Mouse (Mus musculus) embryo, embryonic 10.5 days (tissue): Measurements from ENCODE around the gene Thbs4.
"Not testable (repeated sequence)": the region's sequence is repeated elsewhere in the genome, so short reads cannot be mapped to it uniquely, and the experiment has no call there.

Experiments used
- DNase-seq: peaks from one replicate; pipeline ENCODE4 v3.0.0-alpha.2; 2015; ENCODE audit warnings: low spot score

Thbs4 gene

GRCm38 (mm10) chr13:92794462-92795214, at the start of gene Thbs4:
TSS of gene Thbs4 (minus strand) at chr13:92794818.
- no peak for DNase-seq

DNA sequence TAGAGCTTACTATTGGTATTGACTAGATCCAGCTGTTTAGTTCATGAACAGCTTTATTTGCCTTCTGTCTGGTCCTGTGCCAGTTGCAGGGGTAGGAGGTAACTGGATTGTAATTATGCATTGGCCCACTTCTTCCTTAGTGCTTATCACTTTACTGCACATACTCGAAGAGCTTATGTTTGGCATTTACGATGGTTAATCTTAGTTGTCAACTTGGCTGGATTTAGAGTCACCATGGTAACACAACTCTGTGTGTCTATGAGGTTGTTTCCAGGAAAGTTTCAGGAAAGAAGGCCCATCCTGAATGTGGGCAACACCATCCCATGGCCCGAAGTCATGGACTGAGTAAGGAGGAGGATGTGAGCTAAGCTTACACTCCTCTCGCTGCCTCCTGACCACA, 38.5 kb upstream of the Thbs4 start:
- no peak for DNase-seq

DNA sequence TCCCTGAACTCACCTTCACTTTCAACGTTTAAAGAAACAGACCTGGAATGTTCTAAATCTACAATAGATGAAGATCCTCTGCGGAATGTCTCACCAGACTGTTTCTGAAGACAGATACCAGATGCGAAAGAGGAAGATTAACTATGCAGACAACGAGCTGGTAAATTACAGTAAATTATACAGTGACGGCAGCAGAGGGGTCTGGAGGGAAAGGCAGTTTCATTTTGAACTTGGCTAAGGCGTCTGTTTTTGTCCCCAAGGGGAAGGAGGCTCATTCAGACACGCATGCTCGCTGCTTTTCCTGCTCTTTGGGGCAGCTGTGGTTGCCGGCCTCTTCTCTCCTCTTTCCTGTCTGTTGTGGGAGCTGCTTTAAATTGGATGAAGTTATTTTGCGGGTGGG, 34.2 kb upstream of the Thbs4 start:
- no peak for DNase-seq

GRCm38 (mm10) chr13:92817357-92817756, 22.7 kb upstream of the Thbs4 start:
- no peak for DNase-seq

DNA sequence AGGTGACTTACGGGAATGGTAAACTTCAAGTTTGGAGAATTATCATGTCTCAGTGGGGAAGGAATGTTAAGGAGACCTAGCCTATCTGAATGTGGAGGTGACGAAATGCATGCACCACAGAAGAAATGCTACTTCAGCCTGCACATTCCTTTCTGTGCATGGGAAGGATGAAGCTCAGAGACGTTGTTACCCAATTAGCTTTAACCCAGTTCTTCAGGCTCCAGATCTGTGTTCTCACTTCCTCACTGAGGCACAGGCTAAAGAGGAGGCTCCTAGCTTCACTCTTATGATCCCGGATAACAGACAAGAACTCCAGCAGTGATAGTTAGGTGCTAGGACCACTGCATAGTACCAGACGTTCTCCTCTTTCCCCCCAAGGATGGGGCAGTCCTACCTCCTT, 21.7 kb upstream of the Thbs4 start:
- DNase-seq, result no peak

DNA sequence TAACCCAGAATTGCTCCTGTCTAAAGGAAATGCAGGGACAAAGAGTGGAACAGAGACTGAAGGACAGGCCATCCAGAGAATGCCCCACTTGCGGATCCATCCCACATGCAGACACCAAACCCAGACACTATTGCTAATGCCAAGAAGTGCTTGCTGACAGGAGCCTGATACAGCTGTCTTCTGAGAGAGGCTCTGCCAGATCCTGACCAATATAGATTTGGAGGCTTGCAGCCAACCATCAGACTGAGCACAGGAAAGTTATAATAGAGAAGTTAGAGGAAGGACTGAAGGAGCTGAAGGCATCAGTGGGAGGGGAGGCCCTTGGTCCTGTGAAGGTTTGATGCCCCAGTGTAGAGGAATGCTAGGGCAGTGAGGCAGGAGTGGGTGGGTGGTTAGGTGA, 16.0 kb upstream of the Thbs4 start:
- not testable (repeated sequence) for DNase-seq

- DNase-seq, result no peak
Measured at GRCm38 (mm10) chr13:92807849-92808248, 13.2 kb upstream of the Thbs4 start.

DNA sequence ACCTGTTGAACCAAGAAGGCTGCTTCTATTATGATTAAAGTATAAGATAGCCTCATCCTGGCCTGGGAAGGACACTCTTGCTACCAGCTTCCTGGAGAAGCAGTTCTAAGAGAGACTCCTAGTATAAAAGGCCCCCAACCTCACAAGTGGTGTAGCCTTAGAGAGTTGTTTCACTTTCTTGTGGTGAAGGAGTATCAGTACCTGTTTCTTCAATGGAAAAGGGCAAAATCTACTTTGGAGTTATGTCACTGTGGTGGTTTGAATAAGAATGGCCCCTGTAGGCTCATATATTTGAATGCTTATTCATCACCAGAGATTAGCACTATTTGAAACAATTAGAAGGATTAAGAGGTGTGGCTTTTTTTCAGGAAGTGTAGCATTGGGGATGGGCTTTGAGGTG, 12.2 kb upstream of the Thbs4 start:
- no peak for DNase-seq

DNA sequence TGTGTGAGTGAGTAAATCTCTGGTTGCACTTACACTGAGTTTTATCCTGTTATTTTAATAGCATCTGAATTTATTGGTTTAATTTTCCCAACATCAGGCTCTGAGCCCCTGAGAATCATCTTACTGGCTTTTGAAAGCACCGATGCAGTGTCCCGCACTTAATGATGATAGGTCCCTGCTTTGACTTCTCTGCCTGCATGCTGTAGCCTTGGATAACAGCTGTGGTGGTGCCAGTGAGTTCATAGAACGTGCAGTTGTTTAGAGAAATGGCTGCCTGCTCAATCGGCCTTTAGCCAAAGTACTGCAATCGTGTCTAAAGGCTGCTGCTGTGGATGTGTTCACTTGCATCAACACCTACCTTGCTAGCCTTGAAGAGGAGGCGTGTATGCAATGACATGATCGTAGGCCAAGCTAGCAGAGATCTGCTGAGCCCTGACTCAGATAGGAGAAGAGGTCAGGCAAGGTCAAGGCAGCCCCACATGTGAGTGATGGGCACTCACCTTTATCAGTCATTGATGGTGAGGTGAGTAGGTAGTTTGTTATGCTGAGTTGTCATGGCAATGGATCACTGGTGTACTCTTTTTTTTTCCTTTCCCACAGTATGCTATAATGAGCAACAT, 4.8 kb upstream of the Thbs4 start:
- DNase-seq, result no peak

DNA sequence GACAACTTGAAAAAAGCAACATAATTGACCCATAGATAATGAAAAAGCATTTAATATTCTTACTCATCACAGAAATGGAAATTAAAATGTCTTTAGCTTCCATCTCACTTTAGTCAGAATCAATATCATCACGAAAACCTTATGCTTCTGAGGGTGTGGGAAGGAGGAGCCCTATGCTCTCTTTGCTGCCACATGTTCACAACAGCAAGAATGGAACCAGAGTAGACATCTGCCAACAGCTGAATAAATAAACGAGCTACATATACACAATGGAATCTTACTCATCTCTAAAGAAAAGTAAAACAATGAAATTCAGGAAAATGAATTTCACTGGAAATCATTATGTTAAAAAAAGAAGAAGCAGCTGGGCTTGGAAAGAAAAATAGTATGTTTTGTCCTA, 4.2 kb upstream of the Thbs4 start:
- no peak for DNase-seq

DNA sequence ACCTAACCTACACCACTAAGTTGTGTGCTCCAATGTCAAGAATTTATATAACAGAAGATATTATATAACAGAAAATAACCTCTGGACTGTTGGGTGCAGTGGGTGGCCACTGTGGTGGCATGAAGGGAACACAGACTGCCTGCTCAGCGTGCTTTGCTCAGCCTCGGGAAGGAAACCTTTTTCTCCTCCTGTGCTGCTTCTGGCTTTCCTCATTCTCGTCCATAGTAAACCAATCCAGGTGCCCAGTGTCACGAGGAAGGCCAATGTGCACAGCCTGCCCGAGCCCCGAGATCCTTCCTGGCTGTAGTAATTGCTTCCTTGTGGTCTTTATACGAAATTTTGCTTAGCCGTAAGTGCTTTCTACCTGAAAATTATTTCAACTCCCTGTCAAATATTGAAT, 982 bp downstream of the Thbs4 start:
- no peak for DNase-seq

DNA sequence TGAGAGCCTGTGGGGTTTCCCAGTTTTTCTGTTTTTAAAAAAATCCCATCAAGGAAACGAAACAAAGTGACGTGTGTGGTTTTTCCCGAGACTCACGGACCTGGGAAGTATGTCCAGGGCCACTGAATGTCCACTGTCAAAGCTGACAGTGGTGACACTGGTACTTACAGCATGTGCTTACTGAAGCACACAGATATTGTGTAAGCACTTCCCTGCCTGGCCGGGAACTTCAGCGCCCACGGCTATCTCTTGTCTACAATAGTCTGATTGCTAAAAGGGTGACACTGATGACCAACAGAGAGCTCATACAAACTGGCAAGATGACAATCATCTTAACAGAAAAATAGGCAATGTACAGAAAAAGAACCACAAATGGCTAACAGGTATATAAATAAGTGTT, 3.1 kb downstream of the Thbs4 start:
- DNase-seq, result no peak

- DNase-seq, result no peak
Measured at GRCm38 (mm10) chr13:92784311-92784710, 10.3 kb downstream of the Thbs4 start.

DNA sequence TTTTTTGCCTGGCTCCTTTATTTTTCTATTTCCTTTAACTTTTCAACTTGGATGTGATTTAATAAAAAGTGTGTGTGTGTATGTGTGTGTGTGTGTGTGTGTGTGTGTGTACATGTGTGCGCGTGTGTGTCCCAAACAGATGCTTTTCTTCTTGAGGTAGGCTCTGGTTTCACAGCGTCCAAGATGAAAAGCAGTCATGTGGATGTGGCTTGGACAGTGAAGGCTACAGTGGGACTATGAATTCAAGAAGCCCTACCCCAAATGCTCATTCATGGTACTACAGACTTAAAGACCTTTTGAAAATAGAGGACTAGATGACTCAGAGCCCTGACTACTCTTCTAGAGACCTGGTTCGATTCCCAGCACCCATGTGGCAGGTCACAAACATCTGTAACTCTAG, 11.1 kb downstream of the Thbs4 start:
- no peak for DNase-seq

DNA sequence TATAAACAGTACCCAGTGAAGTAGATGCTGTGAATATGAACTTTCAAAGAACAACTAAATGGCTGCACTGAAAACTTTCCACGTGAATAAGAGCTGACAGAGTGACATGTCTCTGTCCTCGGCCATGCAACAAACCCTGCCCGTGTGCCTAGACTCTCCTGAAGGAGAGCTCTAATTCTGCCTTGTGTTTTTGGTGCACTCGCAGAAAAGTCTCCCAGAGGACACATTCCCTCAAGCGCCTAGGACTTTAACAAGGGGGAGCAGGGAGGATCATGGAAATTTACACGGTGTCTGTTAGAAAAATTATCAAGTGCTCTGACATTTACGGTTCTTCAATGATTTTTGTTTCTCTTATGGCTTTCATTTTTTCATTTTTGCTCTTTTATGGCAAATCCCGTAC, 13.7 kb downstream of the Thbs4 start:
- DNase-seq, result no peak

GRCm38 (mm10) chr13:92780076-92780475, 14.5 kb downstream of the Thbs4 start:
- no peak for DNase-seq

GRCm38 (mm10) chr13:92778642-92779041, 16.0 kb downstream of the Thbs4 start:
- DNase-seq, result no peak

- no peak for DNase-seq
Measured at GRCm38 (mm10) chr13:92775916-92776315, 18.7 kb downstream of the Thbs4 start.

GRCm38 (mm10) chr13:92774887-92775286, 19.7 kb downstream of the Thbs4 start:
- DNase-seq, result no peak

GRCm38 (mm10) chr13:92772500-92772899, 22.1 kb downstream of the Thbs4 start:
- DNase-seq, result no peak

- no peak for DNase-seq
Measured at GRCm38 (mm10) chr13:92771566-92771965, 23.1 kb downstream of the Thbs4 start.

GRCm38 (mm10) chr13:92765454-92766242, 29.0 kb downstream of the Thbs4 start:
- DNase-seq, result no peak

DNA sequence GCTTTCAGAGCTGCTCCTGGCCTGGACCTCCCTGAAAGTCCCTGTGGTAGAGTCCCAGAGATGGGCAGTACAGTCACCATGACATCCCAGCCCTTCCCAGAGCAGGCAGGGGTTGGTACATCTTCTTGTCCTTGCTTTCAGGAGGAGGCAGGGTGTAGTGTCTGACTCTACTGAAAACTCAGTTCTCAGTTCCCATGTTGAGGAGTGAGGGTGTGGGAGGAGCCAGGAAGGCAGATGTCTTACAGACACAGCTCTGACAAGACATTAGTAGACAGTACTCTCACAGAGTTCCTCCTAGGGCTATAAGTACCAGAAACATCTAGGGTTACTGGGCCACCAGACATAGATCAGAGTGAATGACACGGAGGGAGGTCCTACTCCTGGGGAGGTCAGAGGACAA, 32.3 kb downstream of the Thbs4 start:
- no peak for DNase-seq
